Mouse (Mus musculus) liver, postnatal 0 days (tissue): ENCODE results near the gene Fxyd7. TPM values are rescaled to one million over a fixed set of nuclear protein-coding genes. Genes with fewer than 3 reads are reported as not detected.

ENCODE experiments used
- ATAC-seq: fragments of 200-750 bp; cut with Nextera tagmentation; 2 replicates; pipeline ENCODE4 v1.8.0; 2017; ENCODE audit warnings: mild to moderate bottlenecking, moderate library complexity
- DNase-seq: peaks from one replicate; pipeline ENCODE4 v3.0.0-alpha.2; 2016
- H3K27ac ChIP-seq: fragments of 300-500 bp; sonication (generic); 2 replicates; pipeline ENCODE4 v1.5.1; 2014; ENCODE audit warnings: antibody characterized with exemption, moderate library complexity, mild to moderate bottlenecking, low read depth
- H3K27me3 ChIP-seq: fragments of 300-500 bp; sonication (generic); 2 replicates; pipeline ENCODE4 v1.6.1; 2014; ENCODE audit warnings: low read length, control low read depth, mixed read lengths; ENCODE audit not compliant: insufficient read depth
- H3K36me3 ChIP-seq: fragments of 300-500 bp; sonication (generic); replicated peaks from 2 replicates; pipeline ENCODE4 v1.6.1; 2014; ENCODE audit warnings: mild to moderate bottlenecking, control low read depth, low read length, moderate library complexity, mixed read lengths; ENCODE audit not compliant: insufficient read depth
- H3K4me1 ChIP-seq: fragments of 300-500 bp; sonication (generic); 2 replicates; pipeline ENCODE4 v1.6.1; 2014; ENCODE audit warnings: antibody characterized with exemption, mild to moderate bottlenecking, control low read depth; ENCODE audit not compliant: insufficient read depth
- H3K4me2 ChIP-seq: fragments of 300-500 bp; sonication (generic); 2 replicates; pipeline ENCODE4 v1.6.1; 2014; ENCODE audit warnings: low read depth, mild to moderate bottlenecking, low read length, moderate library complexity, mixed read lengths
- H3K4me3 ChIP-seq: fragments of 300-500 bp; sonication (generic); 2 replicates; pipeline ENCODE4 v1.5.1; 2014; ENCODE audit warnings: low read depth, low read length
- H3K9ac ChIP-seq: fragments of 300-500 bp; sonication (generic); replicated peaks from 2 replicates; pipeline ENCODE4 v1.6.1; 2014; ENCODE audit warnings: mild to moderate bottlenecking, moderate library complexity
- H3K9me3 ChIP-seq: fragments of 300-500 bp; sonication (generic); 2 replicates; pipeline ENCODE4 v1.6.1; 2016; ENCODE audit warnings: mild to moderate bottlenecking, control low read depth, low read length, mixed read lengths
- CTCF ChIP-seq: sonication (generic); IDR thresholded peaks from 2 replicates; pipeline ENCODE4 v1.5.1; 2016; ENCODE audit warnings: antibody characterized with exemption, low read depth
- EP300 ChIP-seq: IDR thresholded peaks from 2 replicates; pipeline ENCODE4 v1.6.1; 2016; ENCODE audit warnings: antibody characterized with exemption, low read depth, mild to moderate bottlenecking
- WGBS: fragments of 180-500 bp; shearing (Covaris S2); extraction: QIAGEN DNeasy Blood & Tissue Kit; methylation state at CpG from one replicate; pipeline ENCODE4 v1.1.7; 2014; ENCODE audit not compliant: insufficient replicate concordance; 5-methylcytosine and 5-hydroxymethylcytosine counted together
- polyA plus RNA-seq: library from polyadenylated mRNA; unstranded; fragments of >200 nt; fragmentation: Nextera tagmentation; extraction: Ambion mirVana; gene quantifications from 2 replicates; pipeline ENCODE4 v1.2.1, GENCODE M21; 2015

Gene Fxyd7
- polyA plus RNA-seq, 1 experiment from 2014 or later: 0.16 TPM

- Histone ChIP-seq H3K9ac (no peak overlapping the region), H3K4me1 (peaks cover 23% of the 10 kb centered on the region), H3K27me3 (no peaks in the 10 kb centered on the region), H3K4me2 (no peak overlapping the region), H3K9me3 (0 out of 2 replicates have a peak, but pooled peaks cover 2% of the 10 kb centered on the region), H3K27ac (peak overlapping the region; percentile 26), H3K4me3 (no peak overlapping the region), H3K36me3 (no peaks in the 10 kb centered on the region)
- DNase-seq: no peak
- peak; percentile 35; the same call in 1 of the 2 replicates for ATAC-seq
- 61% methylated on average over 3 of the region's 3 CpGs for WGBS
- TF ChIP-seq EP300 (no peak), CTCF (no peak)
These were observed 33.9 kb upstream of the Fxyd7 start for GRCm38 (mm10) chr7:31085171-31085570.

GRCm38 (mm10) chr7:31084140-31084539 lies 32.9 kb upstream of the Fxyd7 start:
- Histone ChIP-seq H3K4me1 (peaks cover 23% of the 10 kb centered on the region), H3K27me3 (no peaks in the 10 kb centered on the region), H3K27ac (peak overlapping the region; percentile 53), H3K9ac (no peak overlapping the region), H3K36me3 (no peaks in the 10 kb centered on the region), H3K4me3 (no peak overlapping the region), H3K9me3 (no peaks in the 10 kb centered on the region), H3K4me2 (no peak overlapping the region)
- ATAC-seq (no peak), DNase-seq (no peak)
- 51% methylated on average over 9 of the region's 9 CpGs for WGBS
- TF ChIP-seq EP300: no peak
- TF ChIP-seq CTCF: no peak

- H3K27ac ChIP-seq: peak overlapping the region; percentile 53; the same call in 1 of the 2 replicates
- no peaks in the 10 kb centered on the region for H3K36me3 ChIP-seq
- no peaks in the 10 kb centered on the region for H3K27me3 ChIP-seq
- peaks cover 17% of the 10 kb centered on the region for H3K4me1 ChIP-seq
- 70% methylated on average over 14 of the region's 14 CpGs for WGBS
- no peak for DNase-seq
- H3K9me3 ChIP-seq: no peaks in the 10 kb centered on the region
- TF ChIP-seq CTCF (no peak), EP300 (no peak)
- ATAC-seq: peak; percentile 50; the same call in 1 of the 2 replicates
- H3K9ac ChIP-seq: no peak overlapping the region
- no peak overlapping the region for H3K4me3 ChIP-seq
- H3K4me2 ChIP-seq: no peak overlapping the region
These were observed 31.7 kb upstream of the Fxyd7 start for GRCm38 (mm10) chr7:31082831-31083588.

- ATAC-seq: no peak
- H3K4me3 ChIP-seq: no peak overlapping the region
These were observed 30.8 kb upstream of the Fxyd7 start for GRCm38 (mm10) chr7:31082106-31082505.

GRCm38 (mm10) chr7:31081106-31081505 lies 29.8 kb upstream of the Fxyd7 start:
- H3K27ac ChIP-seq: no peak overlapping the region
- no peak overlapping the region for H3K4me2 ChIP-seq
- no peak overlapping the region for H3K9ac ChIP-seq
- whole genome bisulfite sequencing: 47% methylated on average over 1 of the region's 1 CpGs
- H3K4me3 ChIP-seq: no peak overlapping the region
- no peak for ATAC-seq
- peaks cover 15% of the 10 kb centered on the region for H3K4me1 ChIP-seq
- H3K27me3 ChIP-seq: no peaks in the 10 kb centered on the region
- H3K9me3 ChIP-seq: no peaks in the 10 kb centered on the region
- no peaks in the 10 kb centered on the region for H3K36me3 ChIP-seq
- DNase-seq: no peak
- TF ChIP-seq CTCF: no peak
- TF ChIP-seq EP300: no peak

More at GRCm38 (mm10) chr7:31082106-31082505, 30.8 kb upstream of the Fxyd7 start:
- DNase-seq: no peak
- no peak overlapping the region for H3K4me2 ChIP-seq
- peaks cover 15% of the 10 kb centered on the region for H3K4me1 ChIP-seq
- no peaks in the 10 kb centered on the region for H3K36me3 ChIP-seq
- no peak overlapping the region for H3K27ac ChIP-seq
- no peak overlapping the region for H3K9ac ChIP-seq
- no peaks in the 10 kb centered on the region for H3K27me3 ChIP-seq
- no peak for TF ChIP-seq EP300
- no peak for TF ChIP-seq CTCF
- H3K9me3 ChIP-seq: no peaks in the 10 kb centered on the region

- Histone ChIP-seq H3K27me3 (no peaks in the 10 kb centered on the region), H3K27ac (no peak overlapping the region), H3K36me3 (no peaks in the 10 kb centered on the region), H3K9ac (no peak overlapping the region), H3K4me1 (peaks cover 15% of the 10 kb centered on the region), H3K9me3 (no peaks in the 10 kb centered on the region), H3K4me3 (no peak overlapping the region), H3K4me2 (no peak overlapping the region)
- no peak for DNase-seq
- ATAC-seq: no peak
- WGBS: 68% methylated on average over 3 of the region's 3 CpGs
- no peak for TF ChIP-seq CTCF
- TF ChIP-seq EP300: no peak
These were observed 29.3 kb upstream of the Fxyd7 start for GRCm38 (mm10) chr7:31080611-31081010.
